Mouse (Mus musculus) kidney, embryonic 16.5 days (tissue): Measurements from ENCODE around the gene Ap1b1. TPM values are rescaled to one million over a fixed set of nuclear protein-coding genes. Genes with fewer than 3 reads are reported as not detected.
A peak's percentile ranks its signal among the peaks of the same experiment; 100 is the strongest.

Experiments
- ATAC-seq: fragments of 200-750 bp; cut with Nextera tagmentation; 2 replicates; pipeline ENCODE4 v1.8.0; 2017; ENCODE audit warnings: moderate TSS enrichment; ENCODE audit not compliant: low FRiP score, low TSS enrichment
- H3K27ac ChIP-seq: fragments of 300-500 bp; sonication (generic); 2 replicates; pipeline ENCODE4 v1.5.1; 2014; ENCODE audit warnings: low read length
- H3K27me3 ChIP-seq: fragments of 300-500 bp; sonication (generic); 2 replicates; pipeline ENCODE4 v1.6.1; 2014; ENCODE audit warnings: low read length, control low read depth, mixed read lengths; ENCODE audit not compliant: insufficient read depth
- H3K36me3 ChIP-seq: fragments of 300-500 bp; sonication (generic); 2 replicates; pipeline ENCODE4 v1.6.1; 2014; ENCODE audit warnings: low read length, control low read depth, mixed read lengths; ENCODE audit not compliant: insufficient read depth
- H3K4me1 ChIP-seq: fragments of 300-500 bp; sonication (generic); 2 replicates; pipeline ENCODE4 v1.6.1; 2014; ENCODE audit warnings: low read length, control low read depth, mixed read lengths; ENCODE audit not compliant: insufficient read depth
- H3K4me2 ChIP-seq: fragments of 300-500 bp; sonication (generic); replicated peaks from 2 replicates; pipeline ENCODE4 v1.6.1; 2014; ENCODE audit warnings: low read depth, low read length
- H3K4me3 ChIP-seq: fragments of 300-500 bp; sonication (generic); 2 replicates; pipeline ENCODE4 v1.5.1; 2014; ENCODE audit warnings: mild to moderate bottlenecking, low read length
- H3K9ac ChIP-seq: fragments of 300-500 bp; sonication (generic); replicated peaks from 2 replicates; pipeline ENCODE4 v1.6.1; 2014; ENCODE audit warnings: low read length
- H3K9me3 ChIP-seq: fragments of 300-500 bp; sonication (generic); 2 replicates; pipeline ENCODE4 v1.6.1; 2016; ENCODE audit warnings: low read length, control low read depth
- WGBS: fragments of 180-500 bp; shearing (Covaris S2); extraction: QIAGEN DNeasy Blood & Tissue Kit; methylation state at CpG from one replicate; pipeline ENCODE4 v1.1.7; 2014; 5-methylcytosine and 5-hydroxymethylcytosine counted together
- polyA plus RNA-seq: library from polyadenylated mRNA; unstranded; fragments of >200 nt; fragmentation: Nextera tagmentation; extraction: Ambion mirVana; gene quantifications from 2 replicates; pipeline ENCODE4 v1.2.1, GENCODE M21; 2015

The Ap1b1 gene
- polyA plus RNA-seq, 1 experiment from 2014 or later, result 76.9 TPM

- WGBS, result 57% methylated on average over 2 of the region's 2 CpGs
- Histone ChIP-seq H3K9me3 (no peaks in the 10 kb centered on the region), H3K27me3 (no peaks in the 10 kb centered on the region), H3K9ac (no peak overlapping the region), H3K4me1 (no peaks in the 10 kb centered on the region), H3K4me2 (no peak overlapping the region), H3K36me3 (no peaks in the 10 kb centered on the region), H3K27ac (no peak overlapping the region), H3K4me3 (no peak overlapping the region)
- no peak for ATAC-seq
These were observed 20.3 kb upstream of the Ap1b1 start for GRCm38 (mm10) chr11:4966325-4966724.

GRCm38 (mm10) chr11:4966888-4967287 lies 19.7 kb upstream of the Ap1b1 start:
- WGBS, result 58% methylated on average over 5 of the region's 5 CpGs
- no peak for ATAC-seq
- no peak overlapping the region for H3K9ac ChIP-seq
- H3K36me3 ChIP-seq, result no peaks in the 10 kb centered on the region
- H3K9me3 ChIP-seq, result no peaks in the 10 kb centered on the region
- H3K4me3 ChIP-seq, result no peak overlapping the region
- no peaks in the 10 kb centered on the region for H3K4me1 ChIP-seq
- no peaks in the 10 kb centered on the region for H3K27me3 ChIP-seq
- H3K27ac ChIP-seq, result no peak overlapping the region
- no peak overlapping the region for H3K4me2 ChIP-seq

- no peaks in the 10 kb centered on the region for H3K27me3 ChIP-seq
- no peak overlapping the region for H3K9ac ChIP-seq
- H3K4me1 ChIP-seq, result no peaks in the 10 kb centered on the region
- 48% methylated on average over 2 of the region's 2 CpGs for WGBS
- H3K4me2 ChIP-seq, result no peak overlapping the region
- no peak overlapping the region for H3K4me3 ChIP-seq
- ATAC-seq, result no peak
- no peaks in the 10 kb centered on the region for H3K9me3 ChIP-seq
- no peaks in the 10 kb centered on the region for H3K36me3 ChIP-seq
- H3K27ac ChIP-seq, result no peak overlapping the region
These were observed 19.1 kb upstream of the Ap1b1 start for GRCm38 (mm10) chr11:4967549-4967948.

- no peak overlapping the region for H3K9ac ChIP-seq
- no peak overlapping the region for H3K4me3 ChIP-seq
- no peak overlapping the region for H3K27ac ChIP-seq
- no peak for ATAC-seq
- no peak overlapping the region for H3K4me2 ChIP-seq
- WGBS, result 61% methylated on average over 10 of the region's 10 CpGs
- H3K9me3 ChIP-seq, result no peaks in the 10 kb centered on the region
- no peaks in the 10 kb centered on the region for H3K27me3 ChIP-seq
- no peaks in the 10 kb centered on the region for H3K36me3 ChIP-seq
- H3K4me1 ChIP-seq, result no peaks in the 10 kb centered on the region; the same call in 1 of the 2 replicates
These were observed 18.2 kb upstream of the Ap1b1 start for GRCm38 (mm10) chr11:4968376-4968775.

GRCm38 (mm10) chr11:4972967-4973870 lies 13.4 kb upstream of the Ap1b1 start:
- H3K9ac ChIP-seq, result no peak overlapping the region
- 58% methylated on average over 13 of the region's 13 CpGs for WGBS
- H3K4me2 ChIP-seq, result no peak overlapping the region
- H3K4me1 ChIP-seq, result peaks cover 7% of the 10 kb centered on the region; the same call in 1 of the 2 replicates
- no peaks in the 10 kb centered on the region for H3K36me3 ChIP-seq
- H3K27ac ChIP-seq, result no peak overlapping the region
- no peaks in the 10 kb centered on the region for H3K9me3 ChIP-seq
- no peaks in the 10 kb centered on the region; the same call in 1 of the 2 replicates for H3K27me3 ChIP-seq
- no peak overlapping the region for H3K4me3 ChIP-seq
- no peak for ATAC-seq

- no peaks in the 10 kb centered on the region for H3K9me3 ChIP-seq
- no peak overlapping the region for H3K4me3 ChIP-seq
- H3K27ac ChIP-seq, result peak overlapping the region; percentile 64
- H3K4me1 ChIP-seq, result peaks cover 7% of the 10 kb centered on the region; the same call in 1 of the 2 replicates
- H3K36me3 ChIP-seq, result no peaks in the 10 kb centered on the region
- 78% methylated on average over 2 of the region's 2 CpGs for WGBS
- no peaks in the 10 kb centered on the region; the same call in 1 of the 2 replicates for H3K27me3 ChIP-seq
- no peak overlapping the region for H3K4me2 ChIP-seq
- H3K9ac ChIP-seq, result no peak overlapping the region
- ATAC-seq, result no peak
These were observed 12.8 kb upstream of the Ap1b1 start for GRCm38 (mm10) chr11:4973871-4974256.

GRCm38 (mm10) chr11:4974376-4975122 lies 12.1 kb upstream of the Ap1b1 start:
- no peaks in the 10 kb centered on the region for H3K36me3 ChIP-seq
- 66% methylated on average over 11 of the region's 11 CpGs for WGBS
- H3K9me3 ChIP-seq, result no peaks in the 10 kb centered on the region
- peaks cover 7% of the 10 kb centered on the region; the same call in 1 of the 2 replicates for H3K4me1 ChIP-seq
- H3K4me3 ChIP-seq, result no peak overlapping the region
- H3K27me3 ChIP-seq, result no peaks in the 10 kb centered on the region; the same call in 1 of the 2 replicates
- H3K9ac ChIP-seq, result 0 out of 2 replicates have a peak overlapping the region, but pooled peaks have one; percentile 16
- no peak overlapping the region for H3K4me2 ChIP-seq
- peak overlapping the region; percentile 84 for H3K27ac ChIP-seq
- ATAC-seq, result peak; percentile 56; the same call in 1 of the 2 replicates

DNA sequence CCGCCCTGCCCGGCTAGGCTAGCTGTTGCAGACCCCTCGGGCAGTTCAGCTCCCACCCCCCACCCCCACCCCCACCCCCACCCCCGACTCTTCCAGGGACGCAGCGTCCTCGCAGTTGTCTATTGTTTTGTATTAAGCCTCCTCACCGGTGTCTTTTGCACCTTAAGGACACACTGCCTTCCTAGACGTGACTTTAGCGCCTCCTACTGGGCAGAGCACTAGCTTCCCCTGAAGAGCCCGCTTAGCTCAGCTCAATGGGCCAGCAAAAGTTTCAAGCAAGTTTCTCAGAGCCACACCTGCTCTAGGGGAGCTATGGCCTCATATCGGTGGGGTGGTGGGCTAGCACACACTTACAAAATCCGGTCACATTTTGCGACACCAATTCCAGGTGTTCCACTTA lies 11.0 kb upstream of the Ap1b1 start:
- WGBS, result 6% methylated on average over 14 of the region's 14 CpGs
- no peaks in the 10 kb centered on the region; the same call in 1 of the 2 replicates for H3K27me3 ChIP-seq
- no peaks in the 10 kb centered on the region for H3K36me3 ChIP-seq
- H3K9ac ChIP-seq, result no peak overlapping the region
- no peak overlapping the region for H3K4me3 ChIP-seq
- H3K9me3 ChIP-seq, result no peaks in the 10 kb centered on the region
- peak overlapping the region; percentile 65; the same call in 1 of the 2 replicates for H3K27ac ChIP-seq
- peak overlapping the region; percentile 32; the same call in 1 of the 2 replicates for H3K4me2 ChIP-seq
- ATAC-seq, result peak; percentile 60; the same call in 1 of the 2 replicates
- peaks cover 7% of the 10 kb centered on the region; the same call in 1 of the 2 replicates for H3K4me1 ChIP-seq

DNA sequence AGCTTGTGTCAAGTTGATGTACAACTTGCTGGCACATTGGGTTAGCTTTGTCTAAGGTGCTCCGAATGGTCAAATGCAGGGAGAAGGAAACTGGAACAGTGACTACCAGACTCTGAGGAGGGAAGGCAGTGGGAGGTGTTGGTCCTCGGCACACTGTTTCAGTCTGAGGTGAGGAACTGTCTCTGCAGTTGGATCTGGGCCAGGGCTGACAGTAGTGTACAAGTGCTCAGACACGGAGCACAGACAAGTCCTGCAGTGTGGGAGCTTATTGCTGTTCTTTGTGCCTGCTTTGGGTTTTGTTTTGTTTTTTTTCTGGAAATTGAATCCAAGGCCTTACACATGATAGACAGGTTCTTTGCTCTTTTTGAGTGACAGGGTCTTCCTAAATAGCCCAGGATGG lies 3.6 kb upstream of the Ap1b1 start:
- no peak overlapping the region for H3K27ac ChIP-seq
- no peak overlapping the region for H3K9ac ChIP-seq
- ATAC-seq, result no peak
- WGBS, result 60% methylated on average over 3 of the region's 3 CpGs
- H3K4me3 ChIP-seq, result no peak overlapping the region
- H3K9me3 ChIP-seq, result no peaks in the 10 kb centered on the region
- H3K27me3 ChIP-seq, result no peaks in the 10 kb centered on the region
- H3K36me3 ChIP-seq, result no peaks in the 10 kb centered on the region
- peaks cover 12% of the 10 kb centered on the region for H3K4me1 ChIP-seq
- H3K4me2 ChIP-seq, result no peak overlapping the region
